In genomic region chr5:65447826-65448225, GRCm38 (mm10) we compare ENCODE assay signal across 37 mouse cellular contexts. TPM values are rescaled to one million over a fixed set of nuclear protein-coding genes. Genes with fewer than 3 reads are reported as not detected.
DNase-seq lines count a peak whose midpoint lies in the region; ATAC-seq lines count a peak whose summit lies in the region.
"Had no signal": no experiment of that assay in that cellular context is flagged by ENCODE, and none has a peak within 500 bp of the region (broad histone marks: within the 10 kb centered on the region; RNA-seq: fewer than 3 reads in every experiment).

No protein-coding gene starts in this region.

- no peak overlapping the region for H3K27ac ChIP-seq in forebrain, embryonic 15.5 days (replicated peaks)
- H3K27ac ChIP-seq: embryonic facial prominence, embryonic 12.5 days; forebrain, embryonic 10.5 days; heart, embryonic 10.5 days; hindbrain, embryonic 12.5 days; limb, embryonic 13.5 days; liver, embryonic 13.5 days; midbrain, embryonic 12.5 days; neural tube, embryonic 12.5 days had no signal

- intact Hi-C loops in left cerebral cortex, postnatal 4 days (cut with DNase I) = no loop called here
- intact Hi-C loops in left cerebral cortex, postnatal 36 days (cut with DNase I) = no loop called here

- 66% methylated on average over 2 of the region's 2 CpGs for WGBS in forebrain, embryonic 15.5 days

- H3K4me1 ChIP-seq in forebrain, embryonic 15.5 days = no peaks in the 10 kb centered on the region
- H3K4me1 ChIP-seq: embryonic facial prominence, embryonic 12.5 days; forebrain, embryonic 10.5 days; hindbrain, embryonic 12.5 days; limb, embryonic 13.5 days; midbrain, embryonic 12.5 days; neural tube, embryonic 12.5 days had no signal

- peaks cover 10% of the 10 kb centered on the region; the same call in 1 of the 2 replicates for H3K36me3 ChIP-seq in forebrain, embryonic 15.5 days

- DNase-seq in left cerebral cortex, postnatal 4 days = peak; percentile 30
- DNase-seq in left cerebral cortex, postnatal 36 days (ENCODE audit: low spot score in 2 of 2) = no peak
- DNase-seq in cerebellum, adult 18-20 months = peak; percentile 89 to 91
- DNase-seq in cerebellum, postnatal 10 days = peak; percentile 81 to 84
- DNase-seq in MN1 (ENCODE audit: low spot score) = no peak
- DNase-seq in spleen, postnatal 10 days (ENCODE audit: low spot score in 2 of 2) = no peak
- DNase-seq: adrenal gland, postnatal 25 days; embryo, embryonic 11 days; gastrocnemius, postnatal 14 days; heart, adult 11 months; heart, postnatal 36 days; kidney, adult 9 months; kidney, postnatal 10 days; layer of hippocampus, adult 9-11 months; liver, embryonic 13.5 days; lung, adult 18-20 months; lung, postnatal 4 days; right cerebral cortex, adult 18-20 months had no signal

- ATAC-seq in forebrain, embryonic 15.5 days (replicated peaks) = no peak
- ATAC-seq: CD4-positive, CD25-positive, alpha-beta regulatory T cell, adult 4 months; forebrain, embryonic 16.5 days; intestine, embryonic 16.5 days; lung, postnatal 0 days had no signal

- no peak overlapping the region for H3K9ac ChIP-seq in forebrain, embryonic 15.5 days (replicated peaks)
- H3K9ac ChIP-seq: embryonic facial prominence, embryonic 12.5 days; hindbrain, embryonic 12.5 days; limb, embryonic 13.5 days; liver, embryonic 13.5 days; midbrain, embryonic 12.5 days; neural tube, embryonic 12.5 days had no signal

- H3K4me3 ChIP-seq in forebrain, embryonic 15.5 days = no peak overlapping the region
- H3K4me3 ChIP-seq: embryonic facial prominence, embryonic 12.5 days; forebrain, embryonic 10.5 days; heart, embryonic 10.5 days; hindbrain, embryonic 12.5 days; limb, embryonic 13.5 days; liver, embryonic 13.5 days; megakaryocyte, embryonic 14.5 days; midbrain, embryonic 12.5 days; myocyte; neural tube, embryonic 12.5 days had no signal

- H3K4me2 ChIP-seq in forebrain, embryonic 15.5 days (replicated peaks) = no peak overlapping the region
- H3K4me2 ChIP-seq: embryonic facial prominence, embryonic 12.5 days; hindbrain, embryonic 12.5 days; limb, embryonic 13.5 days; liver, embryonic 13.5 days; midbrain, embryonic 12.5 days; neural tube, embryonic 12.5 days had no signal

- no peaks in the 10 kb centered on the region for H3K27me3 ChIP-seq in forebrain, embryonic 15.5 days
- H3K27me3 ChIP-seq: embryonic facial prominence, embryonic 12.5 days; hindbrain, embryonic 12.5 days; limb, embryonic 13.5 days; liver, embryonic 13.5 days; megakaryocyte, embryonic 14.5 days; midbrain, embryonic 12.5 days; neural tube, embryonic 12.5 days had no signal

- H3K9me3 ChIP-seq in forebrain, embryonic 15.5 days = no peaks in the 10 kb centered on the region
- H3K9me3 ChIP-seq: embryonic facial prominence, embryonic 12.5 days; forebrain, embryonic 10.5 days; heart, embryonic 10.5 days; hindbrain, embryonic 12.5 days; limb, embryonic 13.5 days; liver, embryonic 13.5 days; megakaryocyte, embryonic 14.5 days; midbrain, embryonic 12.5 days; neural tube, embryonic 12.5 days had no signal

RNA-seq across cellular contexts. Expression of gene Ugdh, which starts 12.1 kb away (rescaled TPM):
- 10 to 100 TPM; 46.0 to 48.8 TPM for total RNA-seq in left cerebral cortex, postnatal 4 days (2021)
- total RNA-seq in left cerebral cortex, postnatal 36 days (2021) = 10 to 100 TPM; 29.8 to 37.8 TPM
- 60.4 and 60.7 TPM in 2 replicates for polyA plus RNA-seq in forebrain, embryonic 15.5 days (2015; fragmentation: Nextera tagmentation; extraction: Ambion mirVana)

RNA-seq across cellular contexts. Expression of gene Gm43552, which starts 44.8 kb away (rescaled TPM):
- total RNA-seq in left cerebral cortex, postnatal 4 days (2021) = not detected
- total RNA-seq in left cerebral cortex, postnatal 36 days (2021) = not detected
- polyA plus RNA-seq in forebrain, embryonic 15.5 days (2015; fragmentation: Nextera tagmentation; extraction: Ambion mirVana) = not detected in 2 replicates
- total RNA-seq: midbrain, postnatal 0 days had no signal
- polyA plus RNA-seq: CD4-positive, CD25-positive, alpha-beta regulatory T cell, adult 4 months; embryonic facial prominence, embryonic 12.5 days; forebrain, embryonic 10.5 days; forebrain, embryonic 16.5 days; heart, embryonic 10.5 days; hindbrain, embryonic 12.5 days; intestine, embryonic 16.5 days; limb, embryonic 13.5 days; lung, postnatal 0 days; midbrain, embryonic 12.5 days; midbrain, postnatal 0 days; myocyte; neural tube, embryonic 12.5 days; spleen, adult 2 months; stomach, embryonic 14.5 days; testis, adult 2 months; urinary bladder, adult 2 months had no signal

RNA-seq across cellular contexts. Expression of gene Lias, which starts 56.5 kb away (rescaled TPM):
- total RNA-seq in left cerebral cortex, postnatal 4 days (2021) = 10 to 100 TPM; 33.5 to 35.5 TPM
- total RNA-seq in left cerebral cortex, postnatal 36 days (2021) = 10 to 100 TPM; 34.6 to 35.4 TPM
- 62.5 and 69.0 TPM in 2 replicates for polyA plus RNA-seq in forebrain, embryonic 15.5 days (2015; fragmentation: Nextera tagmentation; extraction: Ambion mirVana)

RNA-seq across cellular contexts. Expression of gene Rpl9, which starts 56.6 kb away (rescaled TPM):
- total RNA-seq in left cerebral cortex, postnatal 4 days (2021) = 100 to 1,000 TPM; 777 to 795 TPM
- total RNA-seq in left cerebral cortex, postnatal 36 days (2021) = 100 to 1,000 TPM; 659 to 753 TPM
- polyA plus RNA-seq in forebrain, embryonic 15.5 days (2015; fragmentation: Nextera tagmentation; extraction: Ambion mirVana) = 635 and 693 TPM in 2 replicates

Comparison
In these comparisons a context has a peak if more than half of its experiments do, and no peak if none do; other contexts are left out.
1. DNase-seq: peak in left cerebral cortex, postnatal 4 days (single experiment), cerebellum, adult 18-20 months (2 of 2) and cerebellum, postnatal 10 days (2 of 2); none in left cerebral cortex, postnatal 36 days (0 of 2), MN1 (single experiment) and spleen, postnatal 10 days (0 of 2).